Mouse (Mus musculus): ENCODE measurements around the gene St3gal5.
A peak's percentile ranks its signal among the peaks of the same experiment; 100 is the strongest.

St3gal5 gene

DNA sequence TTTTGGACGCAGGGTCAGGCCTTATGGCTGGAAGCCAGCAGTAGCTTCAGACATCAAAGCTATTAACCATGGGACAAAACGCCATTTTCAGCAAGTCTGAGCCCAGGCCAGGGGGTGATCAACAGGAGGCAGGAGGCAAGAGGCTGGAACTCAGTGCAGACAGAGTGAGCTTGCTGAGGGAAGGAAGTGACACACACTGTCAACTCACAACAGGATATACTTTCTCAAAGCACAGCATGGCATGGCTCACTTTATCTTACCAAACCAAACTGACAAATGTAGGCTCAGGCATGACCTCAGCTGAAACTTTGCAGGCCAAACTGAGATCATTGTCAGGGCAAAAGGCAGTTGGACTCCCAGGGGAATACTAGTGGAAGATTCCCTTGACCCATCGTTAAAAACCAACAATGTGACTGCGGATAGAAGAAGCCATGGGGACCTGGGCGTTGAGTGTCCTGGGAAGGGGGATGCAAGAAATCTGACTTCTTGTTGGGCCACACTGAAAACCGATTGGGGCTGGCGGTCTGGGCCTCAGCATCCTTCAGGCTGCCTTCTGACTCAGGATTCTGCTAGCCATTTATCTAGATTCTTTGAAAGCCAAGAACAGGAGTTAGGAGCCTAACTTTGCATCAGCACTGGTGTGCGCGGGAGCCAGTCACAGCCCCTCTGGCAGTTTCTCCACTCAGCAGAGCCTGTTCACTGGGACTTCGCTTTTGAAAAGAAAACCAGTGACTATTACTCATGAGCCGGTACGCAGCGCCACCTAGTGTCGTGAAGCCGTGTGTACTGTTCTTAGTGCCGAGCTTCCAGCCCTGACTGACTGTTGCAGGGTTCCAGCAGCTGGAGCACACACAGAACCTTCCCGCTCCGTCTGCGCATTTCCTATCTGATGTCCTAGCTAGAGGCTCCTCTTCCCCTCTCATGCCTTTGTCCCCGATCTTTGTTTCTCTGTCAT lies 67.2 kb downstream of the St3gal5 start:
- peak; percentile 92 for DNase-seq

DNA sequence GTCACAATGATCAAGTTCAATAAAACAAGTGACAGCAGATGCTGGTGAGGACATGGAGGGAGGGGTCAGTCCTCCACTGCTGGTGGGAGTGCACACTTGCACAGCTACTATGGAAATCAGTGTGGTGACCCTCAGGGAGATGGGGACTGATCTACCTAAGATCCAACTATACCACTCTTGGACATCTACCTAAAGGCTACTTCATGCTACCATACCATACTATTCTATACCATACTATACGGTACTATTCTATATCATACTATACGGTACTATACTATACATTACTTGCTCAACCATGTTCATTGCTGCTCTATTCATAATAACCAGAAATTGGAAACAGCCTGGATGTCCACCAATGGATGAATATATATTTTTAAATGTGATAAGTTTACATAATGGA lies 68.5 kb downstream of the St3gal5 start:
- no peak for DNase-seq

GRCm38 (mm10) chr6:72171391-72171790 lies 74.0 kb downstream of the St3gal5 start:
- DNase-seq, result no peak

- DNase-seq, result no peak
Measured at GRCm38 (mm10) chr6:72173350-72173749, 76.0 kb downstream of the St3gal5 start.

GRCm38 (mm10) chr6:72175419-72175818 lies 78.0 kb downstream of the St3gal5 start:
- no peak for DNase-seq

DNA sequence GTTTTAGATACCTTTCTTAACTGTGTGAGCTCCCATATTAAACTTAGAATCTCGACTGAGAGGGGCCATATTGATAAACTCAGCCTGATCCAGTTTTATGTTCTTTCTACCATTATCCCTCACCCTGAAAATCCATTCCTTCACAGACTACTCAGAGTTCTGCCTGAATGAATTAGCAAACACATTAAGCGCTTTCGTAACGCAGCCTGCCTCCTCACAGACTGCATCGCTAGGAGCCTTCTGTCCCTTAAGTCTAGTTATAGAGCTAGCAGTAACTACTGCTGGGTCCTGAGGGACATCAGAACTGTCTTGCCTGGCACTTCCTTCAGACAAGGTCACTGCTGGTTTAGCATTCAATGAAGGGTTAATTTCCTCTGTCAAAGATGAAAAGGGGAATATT lies 78.6 kb downstream of the St3gal5 start:
- no peak for DNase-seq

DNA sequence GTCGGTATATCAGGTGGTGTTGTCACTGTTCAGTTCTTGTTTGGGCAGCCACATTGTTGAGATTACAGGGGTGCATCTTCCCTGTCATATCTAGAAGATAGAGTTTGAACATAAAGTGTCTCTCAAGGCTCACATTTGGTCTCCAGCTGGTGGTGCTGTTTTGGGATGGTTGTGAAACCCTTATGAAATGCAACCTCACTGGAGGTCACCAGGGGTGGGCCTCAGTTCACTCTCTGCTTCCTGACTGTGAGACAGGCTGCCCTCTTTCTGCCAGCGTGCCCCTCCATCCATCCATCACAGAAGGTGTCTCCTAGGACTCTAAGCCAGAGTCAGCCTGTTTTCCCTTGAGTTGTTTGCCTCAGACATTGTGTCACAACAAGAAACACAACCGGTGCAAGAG lies 80.0 kb downstream of the St3gal5 start:
- peak; percentile 31 for DNase-seq

- DNase-seq, result peak; percentile 58
Measured at GRCm38 (mm10) chr6:72179006-72179405, 81.6 kb downstream of the St3gal5 start.

DNA sequence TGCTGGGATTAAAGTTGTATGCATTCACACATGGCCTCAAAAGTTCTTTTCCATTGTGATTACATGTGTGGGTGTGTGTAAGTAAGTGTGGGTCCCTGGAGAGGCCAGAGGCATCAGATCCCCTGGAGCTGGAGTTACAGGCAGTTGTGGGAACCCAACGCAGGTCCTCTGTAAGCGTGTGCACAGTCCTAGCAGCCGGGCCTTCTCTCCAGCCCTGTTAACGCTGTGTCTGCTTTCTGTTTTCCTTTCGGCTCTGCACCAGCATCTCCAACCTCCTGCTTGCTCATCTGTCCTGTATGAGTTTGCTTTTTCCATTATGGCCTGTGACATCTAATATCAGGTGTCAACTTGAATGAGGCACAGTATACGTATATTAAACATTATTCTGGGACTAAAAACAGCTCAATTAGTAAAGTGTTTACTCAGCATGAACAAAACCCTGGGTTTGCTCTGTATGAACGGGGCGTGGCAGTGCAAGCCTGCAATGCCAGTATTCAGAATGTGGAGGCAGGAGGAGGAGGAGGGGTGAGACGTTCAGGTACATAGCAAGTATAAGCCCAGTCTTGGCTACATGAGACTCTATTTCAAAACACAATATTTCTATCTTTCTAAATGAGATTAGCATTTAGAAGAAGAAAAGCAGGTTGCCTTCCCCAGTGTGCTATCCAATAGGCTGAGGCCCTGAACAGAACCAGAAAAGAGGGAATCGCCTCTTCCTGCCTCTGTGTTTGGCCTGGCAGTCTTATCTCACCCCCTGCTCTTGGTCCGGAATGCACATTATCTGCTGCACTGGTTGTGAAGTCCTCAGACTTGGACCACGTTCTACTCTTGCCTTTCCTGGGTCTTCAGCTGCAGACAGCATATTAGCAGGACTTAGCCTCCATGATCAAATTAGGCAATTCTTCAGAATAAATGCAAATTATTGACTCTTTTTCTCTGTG lies 82.4 kb downstream of the St3gal5 start:
- DNase-seq, result no peak

GRCm38 (mm10) chr6:72184576-72184975 lies 87.2 kb downstream of the St3gal5 start:
- no peak for DNase-seq

DNA sequence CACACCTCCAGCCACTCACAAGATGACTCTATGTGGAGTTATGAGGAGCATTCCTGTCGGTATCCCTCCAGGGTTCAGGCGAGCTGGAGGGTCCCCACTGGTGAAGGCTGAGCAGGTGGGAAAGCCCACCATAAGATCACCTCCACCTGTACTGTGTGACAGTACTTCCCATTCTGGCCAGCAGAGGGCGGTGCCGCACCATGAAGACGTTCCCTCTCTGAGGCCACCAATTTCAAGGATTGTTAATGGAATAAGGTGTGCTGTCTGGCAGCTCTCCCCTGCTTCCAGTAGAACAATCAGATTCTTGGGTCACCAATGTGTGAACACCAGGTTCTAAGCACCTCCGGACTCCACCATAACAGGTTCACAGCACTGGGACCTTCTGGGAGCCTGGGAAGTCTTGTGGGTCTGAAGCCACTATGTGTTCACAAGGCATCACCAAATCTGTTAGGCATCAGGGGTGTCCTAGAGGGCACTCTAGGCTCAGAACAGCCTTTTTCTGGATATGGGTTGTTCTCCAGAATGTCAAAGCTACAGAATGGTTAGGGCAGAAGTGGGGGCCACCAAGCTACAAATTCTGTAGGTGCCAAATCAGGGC lies 88.6 kb downstream of the St3gal5 start:
- DNase-seq, result peak; percentile 83

DNA sequence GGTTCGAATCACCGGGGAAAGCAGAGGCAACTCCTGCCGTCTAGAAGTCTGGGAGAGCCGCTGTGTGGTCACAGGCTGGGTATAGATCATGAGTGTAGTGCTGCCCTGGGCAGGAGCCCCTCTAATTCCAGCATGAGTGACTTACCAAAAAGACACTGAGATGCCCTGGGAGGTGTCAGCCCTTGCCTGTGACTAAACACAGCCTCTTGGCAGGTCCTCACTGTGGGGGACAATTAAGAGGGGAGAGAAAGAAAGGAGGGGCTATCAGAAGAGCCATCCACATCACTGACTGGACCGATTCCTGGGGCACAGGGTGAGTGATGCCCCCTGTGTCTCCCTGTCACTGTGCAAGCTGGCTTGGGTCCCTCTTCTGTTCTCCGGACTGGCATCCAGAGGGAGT lies 89.4 kb downstream of the St3gal5 start:
- DNase-seq, result no peak

GRCm38 (mm10) chr6:72189061-72189863 lies 91.9 kb downstream of the St3gal5 start:
- peak; percentile 75 for DNase-seq

GRCm38 (mm10) chr6:72190120-72190519 lies 92.7 kb downstream of the St3gal5 start:
- DNase-seq, result no peak

GRCm38 (mm10) chr6:72190577-72190976 lies 93.2 kb downstream of the St3gal5 start:
- DNase-seq, result no peak

- DNase-seq, result no peak
Measured at GRCm38 (mm10) chr6:72196660-72197059, 99.3 kb downstream of the St3gal5 start.

GRCm38 (mm10) chr6:72197515-72197914 lies 100.1 kb downstream of the St3gal5 start:
- no peak for DNase-seq

- DNase-seq, result peak; percentile 63
Measured at GRCm38 (mm10) chr6:72200595-72201256, 103.3 kb downstream of the St3gal5 start.

DNA sequence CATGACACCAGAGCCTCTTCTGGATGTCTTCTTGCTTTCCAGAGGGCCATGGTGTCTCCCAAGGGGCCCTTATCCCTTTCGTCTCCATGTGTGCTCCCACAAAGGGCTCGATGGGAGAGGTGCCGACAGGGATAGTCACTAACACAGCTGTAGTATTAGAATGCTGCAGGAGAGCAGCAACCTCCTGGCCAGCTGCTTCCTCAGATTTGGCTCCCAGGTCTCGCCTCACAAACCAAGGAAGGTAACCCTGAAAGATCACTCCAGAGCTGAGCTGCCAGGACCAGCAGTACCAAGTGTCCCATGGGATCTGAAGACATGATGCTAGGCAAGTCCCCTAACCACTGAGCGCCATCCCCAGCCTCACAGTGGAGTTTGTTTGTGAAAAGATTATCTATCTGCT lies 105.3 kb downstream of the St3gal5 start:
- DNase-seq, result no peak

DNA sequence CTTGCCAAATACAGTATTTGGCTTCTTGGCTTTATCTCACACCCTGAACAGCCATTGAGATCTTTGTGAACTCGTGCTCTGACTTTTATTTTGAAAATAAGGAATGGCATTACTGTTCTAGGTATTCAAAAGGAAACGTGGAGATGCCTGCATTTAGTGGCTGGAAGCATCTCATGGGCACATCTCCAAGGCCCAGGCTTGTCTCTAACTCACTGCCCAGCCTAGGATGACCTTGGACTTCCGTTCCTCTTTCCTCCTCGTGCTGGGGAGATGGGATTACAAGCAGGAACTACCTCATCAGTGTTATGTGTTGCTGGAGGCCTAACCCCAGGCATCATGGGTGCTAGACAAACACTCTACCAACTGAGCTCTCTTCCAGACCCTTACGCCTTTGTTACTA lies 105.9 kb downstream of the St3gal5 start:
- DNase-seq, result no peak
